Mouse (Mus musculus) thymus, adult 2 months (tissue): ENCODE data around the gene Trpm5. TPM values are rescaled to one million over a fixed set of nuclear protein-coding genes. Genes with fewer than 3 reads are reported as not detected.

Source experiments
- DNase-seq: peaks from one replicate; pipeline ENCODE4 v3.0.0; 2021
- H3K27ac ChIP-seq: fragments of 200-500 bp; 2 replicates; pipeline ENCODE4 v1.5.1; 2012; ENCODE audit warnings: low read length, control low read depth; ENCODE audit not compliant: control insufficient read depth, insufficient read depth
- H3K27me3 ChIP-seq: fragments of 200-500 bp; 2 replicates; pipeline ENCODE4 v1.6.1; 2012; ENCODE audit warnings: mild to moderate bottlenecking, low read length, moderate library complexity, mixed read lengths; ENCODE audit not compliant: control insufficient read depth, insufficient read depth
- H3K36me3 ChIP-seq: fragments of 200-500 bp; 2 replicates; pipeline ENCODE4 v1.6.1; 2012; ENCODE audit warnings: mild to moderate bottlenecking, low read length, moderate library complexity; ENCODE audit not compliant: control insufficient read depth, insufficient read depth
- H3K4me1 ChIP-seq: fragments of 200-500 bp; replicated peaks from 2 replicates; pipeline ENCODE4 v1.6.1; 2012; ENCODE audit warnings: low read length; ENCODE audit not compliant: control insufficient read depth, insufficient read depth
- H3K4me3 ChIP-seq: fragments of 200-500 bp; 2 replicates; pipeline ENCODE4 v1.5.1; 2012; ENCODE audit warnings: mild to moderate bottlenecking, low read length, control low read depth, moderate library complexity; ENCODE audit not compliant: control insufficient read depth, insufficient read depth
- CTCF ChIP-seq: fragments of 200-500 bp; IDR thresholded peaks from 2 replicates; pipeline ENCODE4 v1.5.1; 2012; ENCODE audit warnings: mild to moderate bottlenecking, control low read depth, low read length, moderate library complexity, borderline replicate concordance; ENCODE audit not compliant: control insufficient read depth, poor library complexity, insufficient read depth; ENCODE audit errors: extremely low read depth
- POLR2A ChIP-seq: fragments of 200-500 bp; IDR thresholded peaks from 2 replicates; pipeline ENCODE4 v1.6.1; 2012; ENCODE audit warnings: mild to moderate bottlenecking, low read length, control low read depth, moderate library complexity; ENCODE audit not compliant: control insufficient read depth, poor library complexity, insufficient read depth; ENCODE audit errors: extremely low read depth
- WGBS: fragments of 180-500 bp; shearing (Covaris S2); methylation state at CpG from one replicate; pipeline ENCODE4 v1.1.7; 2018; 5-methylcytosine and 5-hydroxymethylcytosine counted together
- polyA plus RNA-seq: library from polyadenylated mRNA; depleted of rRNA; stranded (reverse); fragments of >200 nt; gene quantifications from 2 replicates; pipeline ENCODE4 v1.2.3, GENCODE M21; 2012

Gene Trpm5
- polyA plus RNA-seq, 1 experiment: 4.5 TPM

DNA sequence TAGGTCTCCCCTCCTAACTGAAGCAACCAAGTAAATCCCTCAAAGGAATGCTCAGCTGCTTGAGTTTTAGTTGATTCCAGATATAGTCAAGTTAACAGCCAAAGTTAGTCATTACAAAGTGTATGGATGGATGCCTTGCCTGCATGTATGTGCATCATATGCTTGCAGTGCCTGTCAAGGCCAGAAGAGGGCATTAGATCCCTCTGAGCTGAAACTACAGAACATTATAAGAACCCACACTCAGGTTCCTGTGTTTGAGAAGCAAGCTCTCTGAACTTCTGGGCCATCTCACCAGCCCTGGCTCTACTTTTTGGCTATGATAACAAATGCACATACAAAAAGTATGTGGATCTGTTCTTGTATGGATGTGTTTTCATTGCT is 49.6 kb downstream of the Trpm5 start:
- DNase-seq: no peak
- Histone ChIP-seq H3K4me3 (no peak overlapping the region), H3K4me1 (no peaks in the 10 kb centered on the region; the same call in 1 of the 2 replicates), H3K27me3 (no peaks in the 10 kb centered on the region), H3K36me3 (no peaks in the 10 kb centered on the region), H3K27ac (no peak overlapping the region)
- TF ChIP-seq POLR2A (no peak), CTCF (no peak)

DNA sequence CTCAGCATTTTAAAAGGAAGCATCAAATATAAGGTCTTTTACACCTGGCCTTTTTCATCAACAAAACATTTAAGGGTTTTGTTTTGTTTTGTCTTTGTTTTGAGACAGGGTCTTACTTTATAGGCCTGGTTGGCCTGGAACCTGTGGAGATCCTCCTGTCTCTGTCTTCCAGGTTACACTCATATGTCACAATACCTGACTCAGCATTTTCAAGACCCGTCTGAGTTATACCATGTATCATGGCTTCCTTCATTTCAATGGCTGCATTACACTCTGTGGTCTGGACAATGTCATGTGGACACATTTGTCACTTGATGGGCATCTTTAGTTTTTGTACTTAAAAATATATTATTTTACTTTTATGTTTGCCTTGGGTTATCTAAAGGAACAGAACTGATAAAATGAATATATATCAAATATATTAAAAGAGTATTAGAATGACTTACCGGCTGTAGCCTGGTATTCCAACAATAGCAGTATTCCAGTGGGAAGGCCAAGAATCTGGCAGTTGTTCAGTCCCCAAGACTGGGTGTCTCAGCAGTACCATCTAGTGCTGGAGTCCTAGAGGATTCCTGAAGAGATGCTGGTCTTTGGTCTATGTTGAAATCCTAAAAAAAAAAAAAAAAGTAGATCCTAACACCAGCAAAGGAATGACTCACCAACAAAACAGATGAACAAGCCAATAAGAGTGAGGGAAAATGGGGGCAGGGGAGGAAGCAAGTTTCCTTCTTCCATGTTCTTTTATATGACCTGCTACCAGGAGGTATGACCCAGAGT is 50.2 kb downstream of the Trpm5 start:
- H3K36me3 ChIP-seq: no peaks in the 10 kb centered on the region
- H3K4me3 ChIP-seq: no peak overlapping the region
- no peak for DNase-seq
- H3K27me3 ChIP-seq: no peaks in the 10 kb centered on the region
- no peaks in the 10 kb centered on the region; the same call in 1 of the 2 replicates for H3K4me1 ChIP-seq
- TF ChIP-seq POLR2A (no peak), CTCF (no peak)
- 90% methylated on average over 2 of the region's 2 CpGs for WGBS
- no peak overlapping the region for H3K27ac ChIP-seq

DNA sequence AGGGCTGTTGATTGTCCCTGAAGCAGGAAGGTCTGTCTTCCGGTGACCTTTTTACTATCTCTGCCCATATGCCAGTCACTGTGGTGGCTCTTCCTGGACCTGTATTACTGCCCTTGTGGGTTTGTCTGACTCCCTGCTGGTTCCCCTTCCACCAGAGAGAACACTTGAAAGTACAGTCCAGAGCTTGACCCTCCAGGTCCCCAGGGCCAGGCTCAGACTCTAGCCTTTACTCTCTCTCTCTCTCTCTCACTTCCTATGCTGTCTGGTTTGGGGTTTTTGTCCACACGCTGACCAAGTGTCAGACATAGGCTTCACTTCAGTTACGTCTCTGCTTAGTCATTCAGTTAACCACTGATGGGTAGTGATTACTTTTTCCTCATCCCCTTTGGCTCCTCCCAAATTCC is 51.5 kb downstream of the Trpm5 start:
- Histone ChIP-seq H3K4me1 (no peaks in the 10 kb centered on the region; the same call in 1 of the 2 replicates), H3K36me3 (no peaks in the 10 kb centered on the region), H3K4me3 (no peak overlapping the region), H3K27ac (no peak overlapping the region), H3K27me3 (no peaks in the 10 kb centered on the region)
- DNase-seq: no peak
- TF ChIP-seq POLR2A (no peak), CTCF (no peak)
- 30% methylated on average over 3 of the region's 3 CpGs for WGBS

DNA sequence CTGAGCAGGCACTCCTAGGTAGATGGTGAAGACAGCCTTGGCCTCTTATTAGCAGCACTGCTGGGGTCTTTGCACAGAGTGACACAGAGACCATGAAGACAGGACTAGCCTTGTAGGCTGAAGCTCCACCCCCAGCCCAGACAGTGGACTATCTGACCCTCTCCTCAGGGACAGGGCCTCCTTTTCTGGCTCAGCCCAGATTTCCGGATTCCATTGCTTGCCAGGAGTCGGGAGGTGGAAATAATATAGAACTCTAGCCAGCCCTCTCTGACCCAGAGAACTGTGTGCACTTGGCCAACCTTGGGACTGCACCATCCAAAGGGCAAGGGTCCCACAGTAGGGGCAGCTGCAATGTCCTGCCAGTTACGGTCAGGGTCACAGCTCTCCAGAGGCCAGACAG is 52.4 kb downstream of the Trpm5 start:
- WGBS: 96% methylated on average over 3 of the region's 3 CpGs
- Histone ChIP-seq H3K27me3 (no peaks in the 10 kb centered on the region), H3K4me1 (no peaks in the 10 kb centered on the region; the same call in 1 of the 2 replicates), H3K4me3 (no peak overlapping the region), H3K36me3 (no peaks in the 10 kb centered on the region), H3K27ac (no peak overlapping the region)
- DNase-seq: no peak
- TF ChIP-seq CTCF (no peak), POLR2A (no peak)

DNA sequence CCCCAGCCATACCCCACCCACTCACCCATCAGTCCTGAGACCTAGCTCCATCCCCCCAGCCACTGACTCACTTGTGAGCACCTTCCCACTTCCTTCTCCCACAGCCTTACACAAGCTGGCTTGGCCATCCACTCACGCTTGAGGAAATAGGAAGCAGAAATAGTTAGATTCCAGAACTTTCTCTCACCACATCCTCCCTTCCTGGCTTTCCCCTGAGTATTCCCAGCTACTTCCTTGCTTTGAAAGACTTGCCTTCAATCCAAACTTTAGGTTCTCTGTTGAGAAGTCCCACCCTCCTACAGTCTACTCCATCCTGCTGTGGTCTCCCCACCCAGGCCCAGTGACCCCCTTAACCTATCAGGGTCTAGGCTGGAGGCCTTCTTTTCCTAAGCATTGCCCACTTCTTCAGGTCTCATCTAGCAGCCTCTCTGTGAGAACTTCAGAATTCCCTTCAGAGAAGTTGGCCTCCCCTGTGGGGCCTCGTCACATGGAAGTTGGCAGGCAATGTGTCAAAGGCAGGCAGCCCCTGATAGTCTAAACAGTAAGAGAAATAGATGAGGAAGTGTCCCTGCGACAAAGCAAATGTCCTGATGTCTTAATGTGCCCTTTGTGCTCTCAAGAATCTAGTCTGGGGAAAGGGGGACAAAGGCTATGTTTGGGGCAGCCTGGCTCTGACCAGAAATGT is 53.2 kb downstream of the Trpm5 start:
- Histone ChIP-seq H3K4me1 (no peaks in the 10 kb centered on the region; the same call in 1 of the 2 replicates), H3K27me3 (no peaks in the 10 kb centered on the region), H3K27ac (no peak overlapping the region), H3K36me3 (no peaks in the 10 kb centered on the region), H3K4me3 (no peak overlapping the region)
- TF ChIP-seq CTCF: no peak
- no peak for TF ChIP-seq POLR2A
- DNase-seq: no peak
- WGBS: 84% methylated on average over 3 of the region's 3 CpGs

DNA sequence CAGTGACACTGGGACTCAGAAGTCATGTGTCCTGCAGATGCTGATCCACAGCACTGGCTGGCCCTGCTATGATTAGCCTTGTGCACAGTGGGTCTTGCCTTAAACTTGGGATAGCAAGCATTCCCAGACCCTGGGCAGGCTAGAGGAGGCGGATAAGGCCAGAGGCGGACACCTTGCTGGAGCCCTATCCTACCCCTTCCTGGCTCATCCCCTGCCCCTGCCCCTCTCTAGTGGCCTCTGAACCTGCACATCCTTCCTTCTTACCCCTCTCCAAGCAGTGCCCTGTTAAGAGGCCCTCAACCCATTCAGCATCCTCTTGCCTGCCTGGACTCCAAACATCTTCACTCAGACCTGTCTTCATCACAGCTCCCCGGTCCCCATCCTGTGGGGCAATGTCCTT is 53.9 kb downstream of the Trpm5 start:
- WGBS: 100% methylated on average over 3 of the region's 3 CpGs
- no peaks in the 10 kb centered on the region for H3K27me3 ChIP-seq
- no peak overlapping the region for H3K4me3 ChIP-seq
- DNase-seq: no peak
- H3K4me1 ChIP-seq: no peaks in the 10 kb centered on the region; the same call in 1 of the 2 replicates
- H3K36me3 ChIP-seq: no peaks in the 10 kb centered on the region
- TF ChIP-seq CTCF (no peak), POLR2A (no peak)
- H3K27ac ChIP-seq: no peak overlapping the region
